28 mouse cellular contexts compared by ENCODE assay signal in genomic region chr13:48590743-48591142, GRCm38 (mm10). TPM values are rescaled to one million over a fixed set of nuclear protein-coding genes. Genes with fewer than 3 reads are reported as not detected.
DNase-seq lines count a peak whose midpoint lies in the region; ATAC-seq and TF ChIP-seq lines count a peak whose summit lies in the region.
"Had no signal": no experiment of that assay in that cellular context is flagged by ENCODE, and none has a peak within 500 bp of the region (broad histone marks: within the 10 kb centered on the region; RNA-seq: fewer than 3 reads in every experiment).

No protein-coding gene starts in this region.

- H3K4me2 ChIP-seq in intestine, postnatal 0 days (replicated peaks; ENCODE audit: low read depth) = no peak overlapping the region
- no peak overlapping the region for H3K4me2 ChIP-seq in intestine, embryonic 16.5 days (ENCODE audit: low read depth, low read length)
- H3K4me2 ChIP-seq in lung, embryonic 14.5 days = no peak overlapping the region
- H3K4me2 ChIP-seq: embryonic facial prominence, embryonic 13.5 days; forebrain, embryonic 12.5 days; heart, embryonic 12.5 days; limb, embryonic 13.5 days; liver, embryonic 12.5 days; midbrain, embryonic 11.5 days; neural tube, embryonic 13.5 days had no signal

- no peaks in the 10 kb centered on the region for H3K27me3 ChIP-seq in intestine, postnatal 0 days (replicated peaks; ENCODE audit: control insufficient read depth, insufficient read depth, low read length)
- H3K27me3 ChIP-seq in intestine, embryonic 16.5 days (replicated peaks; ENCODE audit: control insufficient read depth, insufficient read depth, low read length) = no peaks in the 10 kb centered on the region
- H3K27me3 ChIP-seq in lung, embryonic 14.5 days (ENCODE audit: insufficient read depth, low read length) = no peaks in the 10 kb centered on the region
- H3K27me3 ChIP-seq: embryonic facial prominence, embryonic 13.5 days; forebrain, embryonic 12.5 days; heart, embryonic 12.5 days; limb, embryonic 13.5 days; liver, embryonic 12.5 days; neural tube, embryonic 13.5 days had no signal

- no peaks in the 10 kb centered on the region for H3K9me3 ChIP-seq in intestine, postnatal 0 days (ENCODE audit: control insufficient read depth)
- no peaks in the 10 kb centered on the region for H3K9me3 ChIP-seq in intestine, embryonic 16.5 days (ENCODE audit: control insufficient read depth, low read length)
- H3K9me3 ChIP-seq in lung, embryonic 14.5 days (ENCODE audit: low read depth, low read length) = no peaks in the 10 kb centered on the region
- H3K9me3 ChIP-seq: embryonic facial prominence, embryonic 13.5 days; forebrain, embryonic 12.5 days; heart, embryonic 12.5 days; hindbrain, embryonic 10.5 days; limb, embryonic 13.5 days; liver, embryonic 12.5 days; neural tube, embryonic 13.5 days had no signal

- no peak overlapping the region for H3K4me3 ChIP-seq in gastrocnemius, adult 2 months
- H3K4me3 ChIP-seq in intestine, postnatal 0 days (ENCODE audit: low read depth, low read length) = no peak overlapping the region
- H3K4me3 ChIP-seq in intestine, embryonic 16.5 days (ENCODE audit: low read length) = no peak overlapping the region
- H3K4me3 ChIP-seq in lung, embryonic 14.5 days (ENCODE audit: low read depth, low read length) = no peak overlapping the region
- H3K4me3 ChIP-seq: embryonic facial prominence, embryonic 13.5 days; erythroblast, embryonic 14.5 days; forebrain, embryonic 12.5 days; heart, embryonic 12.5 days; hindbrain, embryonic 10.5 days; limb, embryonic 13.5 days; liver, embryonic 12.5 days; neural tube, embryonic 13.5 days had no signal

- intact Hi-C loops in gastrocnemius, adult 2 months (cut with DNase I) = no loop called here
- intact Hi-C loops in gastrocnemius, postnatal 36 days (cut with DNase I) = no loop called here

- no peaks in the 10 kb centered on the region for H3K36me3 ChIP-seq in intestine, postnatal 0 days (ENCODE audit: control insufficient read depth, insufficient read depth)
- 0 out of 2 replicates have a peak, but pooled peaks cover 2% of the 10 kb centered on the region for H3K36me3 ChIP-seq in intestine, embryonic 16.5 days (ENCODE audit: control insufficient read depth, insufficient read depth, low read length)
- peaks cover 24% of the 10 kb centered on the region; the same call in 1 of the 2 replicates for H3K36me3 ChIP-seq in lung, embryonic 14.5 days (ENCODE audit: insufficient read depth)
- H3K36me3 ChIP-seq: heart, embryonic 12.5 days; liver, embryonic 12.5 days had no signal

- H3K9ac ChIP-seq in intestine, postnatal 0 days (ENCODE audit: low read depth, low read length) = no peak overlapping the region
- no peak overlapping the region for H3K9ac ChIP-seq in intestine, embryonic 16.5 days (ENCODE audit: low read depth, low read length)
- no peak overlapping the region for H3K9ac ChIP-seq in lung, embryonic 14.5 days
- H3K9ac ChIP-seq: embryonic facial prominence, embryonic 13.5 days; forebrain, embryonic 12.5 days; heart, embryonic 12.5 days; limb, embryonic 13.5 days; liver, embryonic 12.5 days; neural tube, embryonic 13.5 days had no signal

- ATAC-seq in intestine, postnatal 0 days = no peak
- ATAC-seq in intestine, embryonic 16.5 days = no peak
- ATAC-seq in lung, embryonic 14.5 days (ENCODE audit: insufficient read depth) = no peak
- ATAC-seq: hindbrain, embryonic 16.5 days; liver, embryonic 12.5 days had no signal

- no peak for DNase-seq in gastrocnemius, adult 2 months
- no peak for DNase-seq in gastrocnemius, postnatal 36 days
- DNase-seq in lung, embryonic 14.5 days = peak; percentile 37
- DNase-seq in lung, adult 18-20 months = no peak
- DNase-seq in adipocyte (ENCODE audit: low spot score) = peak; percentile 8
- no peak for DNase-seq in spleen, adult 12 weeks (ENCODE audit: low spot score)
- DNase-seq: adrenal gland, adult 2 months; adrenal gland, postnatal 36 days; cerebellum, adult 18-20 months; cerebellum, postnatal 10 days; gastrocnemius, postnatal 14 days; heart, adult 18-20 months; kidney, adult 18-20 months; kidney, postnatal 10 days; lung, adult 2 months; lung, postnatal 36 days had no signal

- H3K27ac ChIP-seq in gastrocnemius, adult 2 months = no peak overlapping the region
- H3K27ac ChIP-seq in intestine, postnatal 0 days (ENCODE audit: low read depth, low read length) = no peak overlapping the region
- no peak overlapping the region for H3K27ac ChIP-seq in intestine, embryonic 16.5 days (ENCODE audit: low read length)
- no peak overlapping the region for H3K27ac ChIP-seq in lung, embryonic 14.5 days (ENCODE audit: low read depth)
- H3K27ac ChIP-seq: embryonic facial prominence, embryonic 13.5 days; forebrain, embryonic 12.5 days; hindbrain, embryonic 10.5 days; limb, embryonic 13.5 days; liver, embryonic 12.5 days; neural tube, embryonic 13.5 days had no signal

- H3K4me1 ChIP-seq in intestine, postnatal 0 days (replicated peaks; ENCODE audit: control insufficient read depth, insufficient read depth, low read length) = no peaks in the 10 kb centered on the region
- H3K4me1 ChIP-seq in intestine, embryonic 16.5 days (ENCODE audit: control insufficient read depth, insufficient read depth, low read length) = no peaks in the 10 kb centered on the region
- no peaks in the 10 kb centered on the region for H3K4me1 ChIP-seq in lung, embryonic 14.5 days (ENCODE audit: insufficient read depth)
- H3K4me1 ChIP-seq: liver, embryonic 12.5 days had no signal

- TF ChIP-seq CTCF in gastrocnemius, adult 2 months (IDR thresholded peaks at IDR 0.05) = peak; percentile 14; the same call in 1 of the 2 replicates
- TF ChIP-seq CTCF in intestine, postnatal 0 days (IDR thresholded peaks at IDR 0.05; ENCODE audit: low read depth) = peak; percentile 46
- peak; percentile 55 for TF ChIP-seq CTCF in lung, embryonic 14.5 days (IDR thresholded peaks at IDR 0.05; ENCODE audit: low read depth)

RNA-seq across cellular contexts. Expression of gene Ptpdc1, which starts 34.7 kb away (rescaled TPM):
- 1 to 10 TPM; 3.2 to 4.7 TPM for total RNA-seq in gastrocnemius, adult 2 months (2021)
- total RNA-seq in gastrocnemius, postnatal 36 days (2021) = 1 to 10 TPM; 3.4 to 3.8 TPM
- polyA plus RNA-seq in intestine, postnatal 0 days (2015; fragmentation: Nextera tagmentation; extraction: Ambion mirVana) = 1.9 and 2.5 TPM in 2 replicates
- 4.1 and 4.2 TPM in 2 replicates for polyA plus RNA-seq in intestine, embryonic 16.5 days (2015; fragmentation: Nextera tagmentation; extraction: Ambion mirVana)
- polyA plus RNA-seq in lung, embryonic 14.5 days (2014; fragmentation: Nextera tagmentation; extraction: Ambion mirVana) = 13.7 and 14.8 TPM in 2 replicates
- polyA plus RNA-seq: erythroblast, embryonic 14.5 days had no signal

Comparison
In these comparisons a context has a peak if more than half of its experiments do, and no peak if none do; other contexts are left out.
1. DNase-seq: peak in lung, embryonic 14.5 days (single experiment) and adipocyte (single experiment); none in gastrocnemius, adult 2 months (single experiment), gastrocnemius, postnatal 36 days (0 of 2), lung, adult 18-20 months (0 of 2) and spleen, adult 12 weeks (single experiment).
2. Peak in every context shown above with its lines, with median percentiles within 50 percentile points of each other: CTCF ChIP-seq.